Mouse (Mus musculus) cerebellum, adult 2 months (tissue): Measurements from ENCODE around the gene Gpx7. TPM values are rescaled to one million over a fixed set of nuclear protein-coding genes. Genes with fewer than 3 reads are reported as not detected.
A peak's percentile ranks its signal among the peaks of the same experiment; 100 is the strongest.

Experiments used
- DNase-seq, 2 experiments: peaks; one replicate each; pipeline ENCODE4 v3.0.0; 2021
- H3K27ac ChIP-seq: fragments of 200-500 bp; 2 replicates; pipeline ENCODE4 v1.5.1; 2012; ENCODE audit warnings: low read length, control low read depth, inconsistent platforms; ENCODE audit not compliant: insufficient read depth
- H3K27me3 ChIP-seq: fragments of 200-500 bp; 2 replicates; pipeline ENCODE4 v1.6.1; 2012; ENCODE audit warnings: inconsistent platforms, mild to moderate bottlenecking, low read length, moderate library complexity; ENCODE audit not compliant: control insufficient read depth, insufficient read depth
- H3K4me1 ChIP-seq: fragments of 200-500 bp; 2 replicates; pipeline ENCODE4 v1.6.1; 2011; ENCODE audit warnings: low read length; ENCODE audit not compliant: control insufficient read depth, insufficient read depth
- H3K4me3 ChIP-seq: fragments of 200-500 bp; replicated peaks from 2 replicates; pipeline ENCODE3; 2011; ENCODE audit warnings: mild to moderate bottlenecking, low read depth, low read length, control low read depth; ENCODE audit not compliant: insufficient read depth
- CTCF ChIP-seq: fragments of 200-500 bp; IDR thresholded peaks from 2 replicates; pipeline ENCODE4 v1.5.1; 2011; ENCODE audit warnings: low read depth, mild to moderate bottlenecking, control low read depth, low read length, moderate library complexity, borderline replicate concordance; ENCODE audit not compliant: insufficient read depth
- POLR2A ChIP-seq: fragments of 200-500 bp; IDR thresholded peaks from 2 replicates; pipeline ENCODE4 v1.6.1; 2011; ENCODE audit warnings: low read length, control low read depth, borderline replicate concordance; ENCODE audit not compliant: insufficient read depth
- WGBS: fragments of 180-500 bp; shearing (Covaris S2); methylation state at CpG from one replicate; pipeline ENCODE4 v1.1.7; 2018; 5-methylcytosine and 5-hydroxymethylcytosine counted together
- polyA plus RNA-seq: library from polyadenylated mRNA; depleted of rRNA; stranded (reverse); fragments of >200 nt; gene quantifications from 2 replicates; pipeline ENCODE4 v1.2.3, GENCODE M21; 2012; rRNA removed

The Gpx7 gene
- 7.0 and 8.3 TPM in 2 replicates for polyA plus RNA-seq

- TF ChIP-seq POLR2A (no peak), CTCF (no peak)
- Histone ChIP-seq H3K27me3 (no peaks in the 10 kb centered on the region), H3K4me3 (peak within 1 kb of the TSS; percentile 44), H3K4me1 (no peaks in the 10 kb centered on the region), H3K27ac (peak within 1 kb of the TSS; percentile 1; the same call in 1 of the 2 replicates)
- DNase-seq = peak in 1 of 2 experiments; percentile 8
- 25% methylated on average over 15 of the region's 15 CpGs for WGBS
Measured at GRCm38 (mm10) chr4:108406861-108407401, at the start of gene Gpx7. Gene Gpx7 (minus strand): TSS chr4:108406961.

- peaks cover 5% of the 10 kb centered on the region; the same call in 1 of the 2 replicates for H3K4me1 ChIP-seq
- H3K27ac ChIP-seq = no peak overlapping the region
- TF ChIP-seq CTCF (no peak), POLR2A (no peak)
- WGBS = 81% methylated on average over 2 of the region's 2 CpGs
- no peaks in the 10 kb centered on the region for H3K27me3 ChIP-seq
- no peak for DNase-seq
- no peak overlapping the region for H3K4me3 ChIP-seq
Measured at GRCm38 (mm10) chr4:108456028-108456427, 49.3 kb upstream of the Gpx7 start.

GRCm38 (mm10) chr4:108448091-108448490 lies 41.3 kb upstream of the Gpx7 start:
- Histone ChIP-seq H3K4me3 (no peak overlapping the region), H3K27ac (no peak overlapping the region), H3K4me1 (no peaks in the 10 kb centered on the region), H3K27me3 (no peaks in the 10 kb centered on the region)
- WGBS = 84% methylated on average over 7 of the region's 7 CpGs
- no peak for DNase-seq
- no peak for TF ChIP-seq POLR2A
- no peak for TF ChIP-seq CTCF

- peaks cover 3% of the 10 kb centered on the region; the same call in 1 of the 2 replicates for H3K4me1 ChIP-seq
- H3K27me3 ChIP-seq = no peaks in the 10 kb centered on the region
- 25% methylated on average over 6 of the region's 6 CpGs for WGBS
- TF ChIP-seq POLR2A (no peak), CTCF (no peak)
- H3K27ac ChIP-seq = peak overlapping the region; percentile 61
- peak; percentile 63 to 80 for DNase-seq
- H3K4me3 ChIP-seq = no peak overlapping the region
Measured at GRCm38 (mm10) chr4:108438082-108438840, 31.5 kb upstream of the Gpx7 start.

GRCm38 (mm10) chr4:108436225-108436624 lies 29.5 kb upstream of the Gpx7 start:
- 100% methylated on average over 1 of the region's 1 CpGs for WGBS
- no peak for TF ChIP-seq CTCF
- TF ChIP-seq POLR2A = no peak
- DNase-seq = no peak
- Histone ChIP-seq H3K4me1 (peaks cover 3% of the 10 kb centered on the region; the same call in 1 of the 2 replicates), H3K27ac (no peak overlapping the region), H3K27me3 (no peaks in the 10 kb centered on the region), H3K4me3 (no peak overlapping the region)

- WGBS = 85% methylated on average over 3 of the region's 3 CpGs
- TF ChIP-seq POLR2A = no peak
- TF ChIP-seq CTCF = no peak
Measured at GRCm38 (mm10) chr4:108435646-108436045, 28.9 kb upstream of the Gpx7 start.

GRCm38 (mm10) chr4:108434781-108435180 lies 28.0 kb upstream of the Gpx7 start:
- Histone ChIP-seq H3K27me3 (no peaks in the 10 kb centered on the region), H3K4me1 (peaks cover 3% of the 10 kb centered on the region; the same call in 1 of the 2 replicates), H3K4me3 (no peak overlapping the region), H3K27ac (no peak overlapping the region)
- DNase-seq = no peak
- TF ChIP-seq CTCF = no peak
- TF ChIP-seq POLR2A = no peak
- WGBS = over 99% methylated on average over 3 of the region's 3 CpGs

More at GRCm38 (mm10) chr4:108435646-108436045, 28.9 kb upstream of the Gpx7 start:
- DNase-seq = no peak
- Histone ChIP-seq H3K27me3 (no peaks in the 10 kb centered on the region), H3K4me1 (peaks cover 3% of the 10 kb centered on the region; the same call in 1 of the 2 replicates), H3K27ac (no peak overlapping the region), H3K4me3 (no peak overlapping the region)
